Mouse (Mus musculus) brain, embryonic 14.5 days (tissue): ENCODE data around the gene Apba2.

Experiments used
- CTCF ChIP-seq: fragments of 200-500 bp; IDR thresholded peaks from 2 replicates; pipeline ENCODE4 v1.5.1; 2012; ENCODE audit warnings: inconsistent platforms, mild to moderate bottlenecking, moderate library complexity, borderline replicate concordance; ENCODE audit not compliant: insufficient read depth, insufficient read length; ENCODE audit errors: extremely low read depth
- POLR2A ChIP-seq: fragments of 200-500 bp; IDR thresholded peaks from 2 replicates; pipeline ENCODE4 v1.6.1; 2012; ENCODE audit warnings: mild to moderate bottlenecking, inconsistent platforms, borderline replicate concordance; ENCODE audit not compliant: poor library complexity, insufficient read depth, insufficient read length, severe bottlenecking; ENCODE audit errors: extremely low read depth

DNA sequence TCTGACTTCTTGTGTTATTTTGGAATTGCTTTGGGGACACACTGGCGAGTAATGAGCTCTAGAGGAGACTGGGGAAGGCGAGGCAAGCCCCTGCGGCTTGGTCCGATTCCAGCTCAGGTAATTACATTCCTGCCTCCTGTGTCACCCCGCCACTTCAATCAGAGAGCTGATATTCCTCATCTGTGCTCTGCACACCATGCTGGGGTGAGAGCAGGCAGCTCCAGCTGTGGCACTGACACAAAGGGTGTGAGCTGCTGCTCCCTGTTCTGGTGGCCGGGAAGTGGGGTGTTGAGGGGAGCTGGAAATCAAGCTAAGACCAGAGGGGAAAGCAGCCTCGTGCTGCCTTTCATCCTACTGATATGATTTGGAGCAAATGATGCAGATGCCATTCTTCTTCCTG lies 268.3 kb downstream of the Apba2 start:
- TF ChIP-seq CTCF (no peak), POLR2A (no peak)
